Mouse (Mus musculus) thymus, adult 2 months (tissue): ENCODE data around the gene Kif7.

ENCODE experiments used
- CTCF ChIP-seq: fragments of 200-500 bp; IDR thresholded peaks from 2 replicates; pipeline ENCODE4 v1.5.1; 2012; ENCODE audit warnings: mild to moderate bottlenecking, control low read depth, low read length, moderate library complexity, borderline replicate concordance; ENCODE audit not compliant: control insufficient read depth, poor library complexity, insufficient read depth; ENCODE audit errors: extremely low read depth
- POLR2A ChIP-seq: fragments of 200-500 bp; IDR thresholded peaks from 2 replicates; pipeline ENCODE4 v1.6.1; 2012; ENCODE audit warnings: mild to moderate bottlenecking, low read length, control low read depth, moderate library complexity; ENCODE audit not compliant: control insufficient read depth, poor library complexity, insufficient read depth; ENCODE audit errors: extremely low read depth

DNA sequence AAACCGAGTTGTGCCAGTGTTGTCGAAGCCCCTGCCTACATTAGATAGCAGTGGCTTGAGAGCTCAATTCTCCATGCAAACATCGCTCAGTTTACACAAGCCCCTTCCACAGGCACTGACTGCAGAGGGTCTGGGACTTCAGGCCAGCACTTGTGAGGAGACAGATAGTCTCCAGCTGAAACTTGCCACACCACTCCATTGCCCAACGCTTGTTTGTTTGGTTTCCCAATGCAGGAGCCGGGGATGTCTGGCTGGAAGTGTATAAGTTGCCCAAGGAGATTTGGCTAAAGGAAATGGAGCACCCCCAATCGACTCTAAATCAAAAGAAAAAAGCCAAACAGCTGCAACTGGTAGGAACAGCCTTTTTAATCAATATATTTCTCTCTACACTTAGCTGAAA lies 42.7 kb upstream of the Kif7 start:
- TF ChIP-seq CTCF (no peak), POLR2A (no peak)
